Mouse (Mus musculus): ENCODE results near the gene Dnajc17. TPM values are rescaled to one million over a fixed set of nuclear protein-coding genes. Genes with fewer than 3 reads are reported as not detected.

Gene Dnajc17
- polyA plus RNA-seq, 1 experiment from 2014 or later: 26.5 TPM

Other genes starting within 250 kb of the Dnajc17 start
- gene Ccdc32, start 179.4 kb downstream of the Dnajc17 start, polyA plus RNA-seq (2016; fragmentation: Nextera tagmentation; extraction: Ambion mirVana): 22.6 and 23.3 TPM in 2 replicates
- 4.6 and 6.0 TPM in 2 replicates for gene Rpusd2, start 174.0 kb downstream of the Dnajc17 start, polyA plus RNA-seq (2016; fragmentation: Nextera tagmentation; extraction: Ambion mirVana)
- 54.3 and 55.0 TPM in 2 replicates for gene Knl1, start 161.7 kb downstream of the Dnajc17 start, polyA plus RNA-seq (2016; fragmentation: Nextera tagmentation; extraction: Ambion mirVana)
- gene Rad51, start 96.0 kb downstream of the Dnajc17 start, polyA plus RNA-seq (2016; fragmentation: Nextera tagmentation; extraction: Ambion mirVana): 53.3 and 57.7 TPM in 2 replicates
- gene Rmdn3, start 51.8 kb downstream of the Dnajc17 start, polyA plus RNA-seq (2016; fragmentation: Nextera tagmentation; extraction: Ambion mirVana): 41.9 and 42.3 TPM in 2 replicates
- gene Gchfr, start 41.0 kb downstream of the Dnajc17 start, polyA plus RNA-seq (2016; fragmentation: Nextera tagmentation; extraction: Ambion mirVana): 4.7 and 5.2 TPM in 2 replicates
- gene Gm14137, start 34.3 kb downstream of the Dnajc17 start, polyA plus RNA-seq (2016; fragmentation: Nextera tagmentation; extraction: Ambion mirVana): 0.70 and 1.1 TPM in 2 replicates
- gene Zfyve19, start 178 bp downstream of the Dnajc17 start, polyA plus RNA-seq (2016; fragmentation: Nextera tagmentation; extraction: Ambion mirVana): 57.0 and 58.2 TPM in 2 replicates
- 0.28 TPM in 1 of 2 replicates, not detected in the other for gene Ppp1r14d, start 21.1 kb upstream of the Dnajc17 start, polyA plus RNA-seq (2016; fragmentation: Nextera tagmentation; extraction: Ambion mirVana)
- gene Spint1, start 28.6 kb upstream of the Dnajc17 start, polyA plus RNA-seq (2016; fragmentation: Nextera tagmentation; extraction: Ambion mirVana): 8.8 and 10.6 TPM in 2 replicates
- 5.7 and 6.9 TPM in 2 replicates for gene Rhov, start 62.5 kb upstream of the Dnajc17 start, polyA plus RNA-seq (2016; fragmentation: Nextera tagmentation; extraction: Ambion mirVana)
- gene Vps18, start 79.9 kb upstream of the Dnajc17 start, polyA plus RNA-seq (2016; fragmentation: Nextera tagmentation; extraction: Ambion mirVana): 23.8 and 23.9 TPM in 2 replicates
- gene Dll4, start 117.0 kb upstream of the Dnajc17 start, polyA plus RNA-seq (2016; fragmentation: Nextera tagmentation; extraction: Ambion mirVana): 5.1 and 5.7 TPM in 2 replicates
- 0.79 and 1.0 TPM in 2 replicates for gene Chac1, start 142.4 kb upstream of the Dnajc17 start, polyA plus RNA-seq (2016; fragmentation: Nextera tagmentation; extraction: Ambion mirVana)